Mouse (Mus musculus) cerebellum, postnatal 10 days (tissue): ENCODE data around the gene Hbb-bs.
"Not testable (repeated sequence)": the region's sequence is repeated elsewhere in the genome, so short reads cannot be mapped to it uniquely, and the experiment has no call there.

Experiments
- DNase-seq, 2 experiments: peaks; one replicate each; pipeline ENCODE4 v3.0.0; 2021; ENCODE audit warnings: mixed read lengths in 2 of 2

Gene Hbb-bs

GRCm38 (mm10) chr7:103810746-103811145 lies 17.1 kb downstream of the Hbb-bs start:
- DNase-seq = no peak

DNA sequence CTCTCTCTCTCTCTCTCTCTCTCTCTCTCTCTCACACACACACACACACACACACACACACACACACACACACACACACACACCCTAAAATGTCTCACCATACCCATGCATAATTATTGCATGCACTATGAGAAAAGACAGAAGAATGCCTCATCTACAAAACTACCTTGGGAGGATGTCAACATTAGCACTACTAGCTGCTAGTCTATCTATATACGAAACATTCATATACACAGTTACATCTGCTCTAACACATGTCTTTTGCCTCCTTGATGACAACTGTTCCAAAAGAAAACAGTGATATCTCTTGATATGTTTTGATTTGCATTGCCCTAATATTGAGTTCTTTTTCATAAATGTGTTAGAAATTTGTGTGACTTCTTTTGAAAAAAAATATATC lies 17.6 kb downstream of the Hbb-bs start:
- no peak for DNase-seq

GRCm38 (mm10) chr7:103809801-103810155 lies 18.1 kb downstream of the Hbb-bs start:
- no peak for DNase-seq

- DNase-seq = no peak
Observed at GRCm38 (mm10) chr7:103808971-103809800, 18.7 kb downstream of the Hbb-bs start.

DNA sequence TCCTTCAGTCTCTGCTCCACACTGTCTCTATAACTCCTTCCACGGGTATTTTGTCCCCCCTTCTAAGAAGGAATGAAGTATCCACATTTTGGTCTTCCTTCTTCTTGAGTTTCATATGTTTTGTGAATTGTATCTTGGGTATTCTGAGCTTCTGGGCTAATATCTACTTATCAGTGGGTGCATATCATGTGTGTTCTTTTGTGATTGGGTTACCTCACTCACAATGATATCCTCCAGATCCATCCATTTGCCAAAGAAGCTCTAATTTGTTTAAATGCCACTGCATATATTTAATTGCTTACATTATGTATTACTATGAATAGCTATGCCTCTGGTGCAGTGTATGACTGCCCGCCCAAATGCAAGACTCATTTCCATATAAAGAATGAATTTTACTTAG lies 19.8 kb downstream of the Hbb-bs start:
- DNase-seq = not testable (repeated sequence)

DNA sequence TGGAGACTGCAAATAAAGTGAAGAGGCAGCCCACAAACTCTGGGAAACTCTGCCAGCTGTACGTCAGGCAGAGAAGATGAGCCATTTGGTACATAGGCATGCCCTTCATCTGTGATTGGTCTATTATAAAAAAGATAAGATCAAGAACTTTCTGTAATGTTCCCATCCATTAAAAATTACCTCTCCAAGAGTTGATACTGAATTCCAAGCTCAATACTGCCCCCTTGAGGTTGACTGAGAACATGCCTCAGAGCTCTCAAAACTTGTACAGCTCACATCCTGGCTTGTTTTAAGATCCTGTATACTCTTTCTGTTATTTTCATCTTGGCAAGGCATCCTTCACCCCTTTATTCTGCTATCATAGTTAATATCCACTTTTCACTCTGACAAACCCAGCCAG lies 21.0 kb downstream of the Hbb-bs start:
- DNase-seq = peak; percentile 11 to 27

- no peak for DNase-seq
Observed at GRCm38 (mm10) chr7:103792669-103793388, 35.1 kb downstream of the Hbb-bs start.

- no peak for DNase-seq
Observed at GRCm38 (mm10) chr7:103791721-103792120, 36.2 kb downstream of the Hbb-bs start, which contains the start of gene Olfr67. Gene Olfr67 (minus strand): TSS chr7:103791821.

- no peak for DNase-seq
Observed at GRCm38 (mm10) chr7:103779598-103779997, 48.3 kb downstream of the Hbb-bs start, which contains the start of gene Olfr68. Gene Olfr68 (minus strand): TSS chr7:103779698.

GRCm38 (mm10) chr7:103777652-103778051 lies 50.2 kb downstream of the Hbb-bs start:
- not testable (repeated sequence) for DNase-seq
